Mouse (Mus musculus) embryonic facial prominence, embryonic 13.5 days (tissue): ENCODE results near the gene Plpp3. TPM values are rescaled to one million over a fixed set of nuclear protein-coding genes. Genes with fewer than 3 reads are reported as not detected.

ENCODE experiments used
- ATAC-seq: fragments of 200-750 bp; cut with Nextera tagmentation; 2 replicates; pipeline ENCODE4 v1.8.0; 2017; ENCODE audit warnings: low read depth; ENCODE audit not compliant: insufficient number of reproducible peaks, insufficient read depth, low FRiP score, low TSS enrichment
- H3K27ac ChIP-seq: fragments of 300-500 bp; sonication (generic); 2 replicates; pipeline ENCODE4 v1.5.1; 2015; ENCODE audit warnings: moderate library complexity, mild to moderate bottlenecking, inconsistent platforms
- H3K27me3 ChIP-seq: fragments of 300-500 bp; sonication (generic); 2 replicates; pipeline ENCODE4 v1.6.1; 2015; ENCODE audit warnings: mild to moderate bottlenecking, inconsistent platforms
- H3K36me3 ChIP-seq: fragments of 300-500 bp; sonication (generic); 2 replicates; pipeline ENCODE4 v1.6.1; 2015; ENCODE audit warnings: mild to moderate bottlenecking, inconsistent platforms
- H3K4me1 ChIP-seq: fragments of 300-500 bp; sonication (generic); 2 replicates; pipeline ENCODE4 v1.6.1; 2015; ENCODE audit warnings: inconsistent platforms
- H3K4me2 ChIP-seq: fragments of 300-500 bp; sonication (generic); 2 replicates; pipeline ENCODE4 v1.6.1; 2015; ENCODE audit warnings: moderate library complexity, mild to moderate bottlenecking, inconsistent platforms
- H3K4me3 ChIP-seq: fragments of 300-500 bp; sonication (generic); 2 replicates; pipeline ENCODE4 v1.5.1; 2015; ENCODE audit warnings: mild to moderate bottlenecking, inconsistent platforms
- H3K9ac ChIP-seq: fragments of 300-500 bp; sonication (generic); 2 replicates; pipeline ENCODE4 v1.6.1; 2015; ENCODE audit warnings: mild to moderate bottlenecking, inconsistent platforms
- H3K9me3 ChIP-seq: fragments of 300-500 bp; sonication (generic); 2 replicates; pipeline ENCODE4 v1.6.1; 2016; ENCODE audit warnings: inconsistent platforms
- WGBS: fragments of 180-500 bp; shearing (Covaris S2); methylation state at CpG from one replicate; pipeline ENCODE4 v1.1.7; 2015; ENCODE audit warnings: mixed read lengths; 5-methylcytosine and 5-hydroxymethylcytosine counted together
- polyA plus RNA-seq: library from polyadenylated mRNA; unstranded; fragments of >200 nt; fragmentation: Nextera tagmentation; extraction: Ambion mirVana; gene quantifications from 2 replicates; pipeline ENCODE4 v1.2.1, GENCODE M21; 2015

Gene Plpp3
- 150 and 160 TPM in 2 replicates for polyA plus RNA-seq

GRCm38 (mm10) chr4:105157276-105158168, at the start of gene Plpp3:
Gene Plpp3 (plus strand): TSS chr4:105157347.
- under 1% methylated on average over 76 of the region's 77 CpGs for WGBS
- H3K9me3 ChIP-seq: no peaks in the 10 kb centered on the region
- H3K9ac ChIP-seq: peak within 1 kb of the TSS; percentile 97
- peak; percentile 91 for ATAC-seq
- peaks cover 17% of the 10 kb centered on the region for H3K36me3 ChIP-seq
- H3K27me3 ChIP-seq: no peaks in the 10 kb centered on the region
- H3K4me1 ChIP-seq: peaks cover 30% of the 10 kb centered on the region
- H3K4me3 ChIP-seq: peak within 1 kb of the TSS; percentile 95
- peak within 1 kb of the TSS; percentile 85 for H3K4me2 ChIP-seq
- H3K27ac ChIP-seq: peak within 1 kb of the TSS; percentile 99

DNA sequence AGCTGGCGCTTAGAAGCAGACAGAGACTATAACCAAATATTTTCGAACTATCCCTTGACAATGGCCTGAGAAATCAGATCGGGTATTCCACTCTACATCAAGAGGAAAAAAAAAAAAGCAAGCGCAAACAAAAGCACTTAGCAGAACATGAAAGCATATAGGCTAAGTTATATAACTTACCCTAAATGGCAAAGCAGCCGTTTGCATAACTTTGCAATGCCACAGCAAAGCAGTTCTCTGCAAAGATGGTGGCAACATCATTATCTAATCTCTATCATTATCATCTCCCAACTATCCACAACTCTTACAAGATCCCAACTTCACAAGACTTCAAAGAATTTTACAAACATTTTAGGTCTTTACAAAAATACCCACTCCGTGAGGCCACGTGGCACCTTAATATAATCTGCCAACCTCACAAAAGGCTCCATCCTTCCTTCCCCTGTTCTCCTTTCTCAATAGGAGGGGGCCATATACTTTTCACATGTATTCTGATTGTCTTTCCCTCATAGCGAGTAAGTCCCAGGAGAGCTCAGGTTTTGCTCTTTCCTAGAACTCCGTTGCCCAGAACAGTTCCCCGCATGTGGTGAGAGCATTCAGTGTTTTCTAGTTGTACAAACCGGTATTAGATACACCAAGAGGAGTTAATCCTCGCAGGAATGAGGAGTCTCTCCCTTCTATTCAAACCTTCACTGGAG, 49.1 kb upstream of the Plpp3 start:
- Histone ChIP-seq H3K4me1 (peaks cover 14% of the 10 kb centered on the region), H3K9ac (no peak overlapping the region), H3K27ac (no peak overlapping the region), H3K27me3 (peaks cover 32% of the 10 kb centered on the region), H3K4me2 (peak overlapping the region; percentile 92), H3K36me3 (no peaks in the 10 kb centered on the region), H3K9me3 (no peaks in the 10 kb centered on the region), H3K4me3 (0 out of 2 replicates have a peak overlapping the region, but pooled peaks have one; percentile 9)
- ATAC-seq: no peak
- 52% methylated on average over 12 of the region's 12 CpGs for WGBS

DNA sequence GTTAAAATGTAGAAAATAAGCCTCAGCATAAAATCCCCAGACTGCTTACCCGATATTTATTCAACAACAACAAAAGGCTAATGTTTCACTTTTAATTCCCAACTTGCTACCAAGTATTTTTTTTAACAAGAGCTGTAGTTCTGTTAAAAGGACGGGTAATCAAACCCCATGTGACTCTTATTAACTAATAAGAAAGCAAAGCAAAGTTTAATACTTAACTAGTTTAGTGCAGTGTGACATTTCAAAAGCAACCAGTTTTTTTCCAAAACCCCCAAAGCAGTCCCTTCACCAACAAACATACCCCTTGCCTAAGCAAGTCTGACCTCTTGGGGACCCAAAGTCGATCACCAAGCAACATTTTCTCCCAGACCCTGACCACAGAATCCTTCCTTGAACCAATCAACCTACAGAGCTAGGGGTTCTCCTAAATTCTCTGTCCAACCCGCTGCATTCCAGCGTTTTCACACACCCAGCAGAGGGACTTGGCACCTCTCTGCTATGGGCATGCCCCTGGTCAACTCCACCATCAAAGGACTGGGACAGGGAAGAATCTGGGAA, 48.4 kb upstream of the Plpp3 start:
- peak overlapping the region; percentile 80 for H3K9ac ChIP-seq
- WGBS: 15% methylated on average over 5 of the region's 5 CpGs
- ATAC-seq: no peak
- peaks cover 32% of the 10 kb centered on the region for H3K27me3 ChIP-seq
- H3K27ac ChIP-seq: no peak overlapping the region
- peak overlapping the region; percentile 92 for H3K4me2 ChIP-seq
- peak overlapping the region; percentile 65 for H3K4me3 ChIP-seq
- no peaks in the 10 kb centered on the region for H3K9me3 ChIP-seq
- peaks cover 14% of the 10 kb centered on the region for H3K4me1 ChIP-seq
- no peaks in the 10 kb centered on the region for H3K36me3 ChIP-seq

GRCm38 (mm10) chr4:105109199-105109989, 47.8 kb upstream of the Plpp3 start, which contains the start of gene Prkaa2:
Gene Prkaa2 (minus strand): TSS chr4:105109890.
- WGBS: under 1% methylated on average over 80 of the region's 80 CpGs
- H3K4me2 ChIP-seq: peak within 1 kb of the TSS; percentile 92
- no peaks in the 10 kb centered on the region for H3K9me3 ChIP-seq
- peak within 1 kb of the TSS; percentile 80 for H3K9ac ChIP-seq
- H3K27ac ChIP-seq: no peak within 1 kb of the TSS
- H3K4me3 ChIP-seq: peak within 1 kb of the TSS; percentile 65
- peak; percentile 58 for ATAC-seq
- H3K27me3 ChIP-seq: peaks cover 32% of the 10 kb centered on the region
- H3K4me1 ChIP-seq: peaks cover 14% of the 10 kb centered on the region
- H3K36me3 ChIP-seq: no peaks in the 10 kb centered on the region

DNA sequence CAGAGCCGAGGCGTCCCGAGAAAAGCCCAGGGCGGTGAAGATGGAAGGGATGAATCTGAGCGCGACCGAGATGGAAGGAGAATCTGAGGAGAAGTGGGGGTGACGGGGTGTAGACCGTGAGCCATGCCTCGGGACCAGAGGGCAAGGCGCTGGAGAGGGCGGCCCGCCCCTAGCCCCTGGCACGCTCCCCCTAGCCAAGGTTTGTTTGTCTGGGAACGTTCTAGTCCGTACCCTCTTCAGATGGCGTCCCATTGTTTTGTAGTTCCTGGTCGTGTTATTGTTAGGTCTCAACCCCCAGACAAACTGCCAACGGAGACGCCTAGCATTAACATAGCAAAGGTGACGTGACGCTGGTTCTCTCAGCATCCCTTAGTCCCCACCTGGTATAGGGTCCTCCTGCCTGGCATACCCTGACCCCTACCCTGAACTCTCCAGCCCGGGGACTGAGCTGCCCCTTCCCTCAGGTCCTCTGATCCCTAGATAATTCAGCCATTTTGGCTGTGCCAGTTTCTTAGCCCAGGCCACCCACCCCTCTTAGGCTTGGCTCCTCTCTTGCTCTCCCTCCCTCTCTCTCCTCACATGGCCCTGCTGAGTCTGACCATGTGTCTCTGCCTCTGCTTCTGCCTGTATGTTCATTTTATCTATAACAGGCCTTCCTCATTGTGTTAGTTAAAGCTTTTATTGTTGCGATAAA, 47.0 kb upstream of the Plpp3 start:
- WGBS: 3% methylated on average over 24 of the region's 24 CpGs
- no peaks in the 10 kb centered on the region for H3K9me3 ChIP-seq
- H3K4me3 ChIP-seq: peak overlapping the region; percentile 65
- no peak overlapping the region for H3K27ac ChIP-seq
- ATAC-seq: peak; percentile 75
- H3K27me3 ChIP-seq: peaks cover 32% of the 10 kb centered on the region
- no peaks in the 10 kb centered on the region for H3K36me3 ChIP-seq
- peaks cover 14% of the 10 kb centered on the region for H3K4me1 ChIP-seq
- peak overlapping the region; percentile 92 for H3K4me2 ChIP-seq
- peak overlapping the region; percentile 80 for H3K9ac ChIP-seq

- Histone ChIP-seq H3K4me3 (peak overlapping the region; percentile 65), H3K27me3 (peaks cover 32% of the 10 kb centered on the region), H3K9ac (peak overlapping the region; percentile 80), H3K36me3 (no peaks in the 10 kb centered on the region), H3K9me3 (no peaks in the 10 kb centered on the region), H3K4me1 (peaks cover 14% of the 10 kb centered on the region), H3K27ac (no peak overlapping the region), H3K4me2 (peak overlapping the region; percentile 92)
- ATAC-seq: no peak
- WGBS: 55% methylated on average over 4 of the region's 4 CpGs
Measured at GRCm38 (mm10) chr4:105110684-105111035, 46.5 kb upstream of the Plpp3 start.

DNA sequence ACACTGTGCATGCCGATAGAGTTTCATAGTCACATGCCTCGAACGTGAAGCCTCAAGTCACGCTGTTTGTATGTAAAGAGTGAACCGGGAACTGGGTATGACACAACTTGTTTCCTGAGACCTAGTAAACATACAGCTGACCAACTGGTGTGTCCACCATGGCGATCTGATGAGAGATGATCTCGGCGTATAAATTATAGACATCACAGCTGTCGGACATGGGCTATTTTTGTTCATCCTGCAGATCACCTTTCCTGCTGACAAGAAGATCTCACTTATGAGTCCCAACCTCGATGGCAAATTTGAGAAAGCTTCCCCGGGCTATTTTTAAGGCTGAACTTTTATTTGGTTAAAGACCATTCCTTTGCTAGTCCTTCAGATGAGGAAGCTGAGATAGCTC, 45.4 kb upstream of the Plpp3 start:
- ATAC-seq: no peak
- H3K4me2 ChIP-seq: no peak overlapping the region
- H3K4me1 ChIP-seq: peaks cover 14% of the 10 kb centered on the region
- H3K27me3 ChIP-seq: peaks cover 32% of the 10 kb centered on the region
- no peaks in the 10 kb centered on the region for H3K36me3 ChIP-seq
- 79% methylated on average over 11 of the region's 11 CpGs for WGBS
- H3K9me3 ChIP-seq: no peaks in the 10 kb centered on the region
- no peak overlapping the region for H3K27ac ChIP-seq
- no peak overlapping the region for H3K9ac ChIP-seq
- no peak overlapping the region for H3K4me3 ChIP-seq

DNA sequence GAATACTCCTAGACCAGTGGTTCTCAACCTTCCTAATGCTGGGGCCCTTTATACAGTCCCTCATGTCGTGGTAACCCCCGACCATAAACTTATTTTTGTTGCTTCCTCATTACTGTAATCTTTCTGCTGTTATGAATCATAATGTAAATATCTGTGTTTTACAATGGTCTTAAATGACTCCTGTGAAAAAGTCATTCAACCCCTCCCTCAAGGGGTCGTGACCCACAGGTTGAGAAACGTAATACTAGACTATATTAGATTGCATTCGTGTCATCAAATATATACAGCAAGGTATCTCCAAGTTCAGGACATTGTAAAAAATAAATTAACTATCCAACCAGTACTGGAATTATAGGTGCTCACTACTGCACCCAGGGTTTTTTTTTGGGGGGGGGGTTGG, 44.1 kb upstream of the Plpp3 start:
- H3K36me3 ChIP-seq: no peaks in the 10 kb centered on the region
- ATAC-seq: no peak
- H3K9ac ChIP-seq: no peak overlapping the region
- 77% methylated on average over 5 of the region's 5 CpGs for WGBS
- peaks cover 25% of the 10 kb centered on the region for H3K27me3 ChIP-seq
- H3K27ac ChIP-seq: no peak overlapping the region
- H3K9me3 ChIP-seq: no peaks in the 10 kb centered on the region
- no peak overlapping the region for H3K4me3 ChIP-seq
- peaks cover 14% of the 10 kb centered on the region for H3K4me1 ChIP-seq
- no peak overlapping the region for H3K4me2 ChIP-seq

DNA sequence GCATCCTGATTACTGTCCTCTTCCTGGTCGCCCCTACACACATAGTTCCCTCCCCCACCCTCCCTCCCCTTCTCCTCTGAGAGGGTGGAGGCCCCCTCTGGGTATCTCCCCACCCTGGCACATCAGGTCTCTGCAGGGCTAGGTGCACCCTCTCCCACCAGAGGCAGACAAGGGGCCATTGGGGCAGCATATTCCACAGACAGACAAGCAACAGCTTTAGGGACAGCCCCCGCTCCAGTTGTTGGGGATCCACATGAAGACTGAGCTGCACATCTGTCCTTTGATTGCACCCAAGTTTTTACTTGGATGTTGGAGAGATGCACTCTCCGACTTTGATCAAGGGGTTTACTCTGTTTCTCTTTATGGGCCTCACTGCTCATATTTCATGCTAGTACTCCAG, 43.7 kb upstream of the Plpp3 start:
- no peak for ATAC-seq
- Histone ChIP-seq H3K4me2 (no peak overlapping the region), H3K36me3 (no peaks in the 10 kb centered on the region), H3K9ac (no peak overlapping the region), H3K27me3 (peaks cover 21% of the 10 kb centered on the region), H3K27ac (no peak overlapping the region), H3K9me3 (no peaks in the 10 kb centered on the region), H3K4me3 (no peak overlapping the region), H3K4me1 (peaks cover 14% of the 10 kb centered on the region)
- WGBS: 71% methylated on average over 3 of the region's 3 CpGs

DNA sequence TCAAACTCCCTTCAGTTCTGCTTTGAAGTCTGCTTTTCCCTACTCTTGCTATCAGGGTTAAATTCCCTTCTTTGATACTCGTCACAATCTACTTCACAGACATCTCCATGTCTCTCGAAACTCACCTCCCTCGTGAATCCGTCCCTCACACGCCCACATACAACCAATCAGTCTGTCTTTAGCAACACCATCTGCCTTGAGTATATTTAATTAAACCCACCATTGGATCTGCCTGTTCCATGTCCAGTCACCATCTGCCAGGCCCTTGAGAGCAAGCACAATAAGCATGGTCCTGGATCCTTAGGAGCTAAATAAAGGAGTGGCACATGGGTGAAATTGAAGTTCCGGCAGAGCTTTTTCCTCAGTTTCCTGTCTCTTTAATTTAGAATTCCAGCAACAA, 36.1 kb upstream of the Plpp3 start:
- no peak overlapping the region for H3K4me3 ChIP-seq
- WGBS: 73% methylated on average over 6 of the region's 6 CpGs
- no peak for ATAC-seq

More for the DNA sequence above, 36.1 kb upstream of the Plpp3 start:
- no peaks in the 10 kb centered on the region for H3K36me3 ChIP-seq
- H3K4me2 ChIP-seq: no peak overlapping the region
- H3K4me1 ChIP-seq: peaks cover 4% of the 10 kb centered on the region; the same call in 1 of the 2 replicates
- no peak overlapping the region for H3K27ac ChIP-seq
- no peaks in the 10 kb centered on the region for H3K27me3 ChIP-seq
- no peak overlapping the region for H3K9ac ChIP-seq
- no peaks in the 10 kb centered on the region for H3K9me3 ChIP-seq
